Mouse (Mus musculus) CH12.LX (cell line): ENCODE results near the gene Pfpl. TPM values are rescaled to one million over a fixed set of nuclear protein-coding genes. Genes with fewer than 3 reads are reported as not detected.

Experiments used
- DNase-seq: peaks from one replicate; pipeline ENCODE4 v3.0.0-alpha.2; 2013; ENCODE audit errors: extremely low read depth
- H3K27ac ChIP-seq: 2 replicates; pipeline ENCODE4 v1.5.1; 2012; ENCODE audit warnings: low read depth, mild to moderate bottlenecking, control low read depth, moderate library complexity; ENCODE audit not compliant: insufficient read depth
- H3K27me3 ChIP-seq: replicated peaks from 2 replicates; pipeline ENCODE3; 2012; ENCODE audit warnings: inconsistent platforms
- H3K36me3 ChIP-seq, 2 experiments: replicated peaks in 1 of 2; 2 replicates each; pipeline versions ENCODE3 to v1.6.1; 2012; ENCODE audit warnings: inconsistent platforms in 1 of 2, low read length in 1 of 2, mild to moderate bottlenecking in 1 of 2, mixed read lengths in 1 of 2, moderate library complexity in 1 of 2; ENCODE audit not compliant: control insufficient read depth in 1 of 2, insufficient read depth in 1 of 2
- H3K4me1 ChIP-seq, 2 experiments: 2 replicates each; pipeline ENCODE4 v1.6.1; 2012; ENCODE audit warnings: inconsistent platforms in 1 of 2, moderate library complexity in 1 of 2; ENCODE audit not compliant: insufficient read depth in 2 of 2, control insufficient read depth in 1 of 2
- H3K4me2 ChIP-seq: 2 replicates; pipeline ENCODE4 v1.6.1; 2012; ENCODE audit warnings: low read depth, mild to moderate bottlenecking, control low read depth; ENCODE audit not compliant: poor library complexity, insufficient read depth, severe bottlenecking
- H3K4me3 ChIP-seq, 3 experiments: fragments of 150-350 bp in 1 of 3; sonication (generic) in 1 of 3; replicated peaks in 1 of 3; 2 replicates each; pipeline versions ENCODE3 to v1.5.1; 2011 to 2012; ENCODE audit warnings: low read depth in 2 of 3, low read length in 2 of 3, mild to moderate bottlenecking in 2 of 3, moderate library complexity in 2 of 3, control low read depth in 1 of 3, improper control_type of control experiment in 1 of 3, inconsistent platforms in 1 of 3, mixed read lengths in 1 of 3; ENCODE audit not compliant: poor library complexity in 1 of 3
- H3K79me2 ChIP-seq: replicated peaks from 2 replicates; pipeline ENCODE4 v1.6.1; 2012; ENCODE audit warnings: mild to moderate bottlenecking, moderate library complexity; ENCODE audit not compliant: control insufficient read depth, poor library complexity, insufficient read depth, severe bottlenecking; ENCODE audit errors: extremely low read depth
- H3K9ac ChIP-seq: 2 replicates; pipeline ENCODE4 v1.6.1; 2012; ENCODE audit warnings: low read depth, mild to moderate bottlenecking, control low read depth, moderate library complexity; ENCODE audit not compliant: insufficient read depth
- H3K9me3 ChIP-seq: replicated peaks from 2 replicates; pipeline ENCODE3; 2012; ENCODE audit warnings: low read length, inconsistent platforms, mixed read lengths
- BHLHE40 ChIP-seq: IDR thresholded peaks from 2 replicates; pipeline ENCODE4 v1.6.1; 2011; ENCODE audit warnings: mild to moderate bottlenecking, low read depth, low read length, improper control_type of control experiment
- CHD1 ChIP-seq: IDR thresholded peaks from 2 replicates; pipeline ENCODE4 v1.6.1; 2012; ENCODE audit warnings: low read depth, low read length, improper control_type of control experiment, inconsistent platforms
- CHD2 ChIP-seq: IDR thresholded peaks from 2 replicates; pipeline ENCODE4 v1.6.1; 2011; ENCODE audit warnings: low read length, improper control_type of control experiment
- CTCF ChIP-seq, 2 experiments: IDR thresholded peaks in 1 of 2; conservative IDR thresholded peaks in 1 of 2; 2 replicates each; pipeline ENCODE4 v1.5.1; 2011 to 2012; ENCODE audit warnings: low read depth in 2 of 2, low read length in 2 of 2, improper control_type of control experiment in 1 of 2, inconsistent platforms in 1 of 2, mild to moderate bottlenecking in 1 of 2, moderate library complexity in 1 of 2
- E2F4 ChIP-seq: IDR thresholded peaks from 2 replicates; pipeline ENCODE4 v1.6.1; 2011; ENCODE audit warnings: low read depth, low read length, improper control_type of control experiment; ENCODE audit not compliant: insufficient replicate concordance
- ELF1 ChIP-seq: IDR thresholded peaks from 2 replicates; pipeline ENCODE4 v1.6.1; 2014; ENCODE audit warnings: low read depth, mild to moderate bottlenecking, inconsistent platforms, low read length, improper control_type of control experiment
- ETS1 ChIP-seq: conservative IDR thresholded peaks from 2 replicates; pipeline ENCODE4 v1.6.1; 2012; ENCODE audit warnings: low read depth, mild to moderate bottlenecking, inconsistent platforms, low read length, improper control_type of control experiment, moderate library complexity
- GABPA ChIP-seq: IDR thresholded peaks from 2 replicates; pipeline ENCODE4 v1.6.1; 2012; ENCODE audit warnings: low read depth, low read length, improper control_type of control experiment, inconsistent platforms; ENCODE audit not compliant: insufficient replicate concordance
- HCFC1 ChIP-seq: IDR thresholded peaks from 2 replicates; pipeline ENCODE4 v1.6.1; 2012; ENCODE audit warnings: low read depth, mild to moderate bottlenecking, inconsistent platforms, low read length, improper control_type of control experiment
- IRF4 ChIP-seq: IDR thresholded peaks from 2 replicates; pipeline ENCODE4 v1.6.1; 2014; ENCODE audit warnings: low read depth, mild to moderate bottlenecking, inconsistent platforms, low read length, improper control_type of control experiment
- JUND ChIP-seq: conservative IDR thresholded peaks from 2 replicates; pipeline ENCODE4 v1.6.1; 2011; ENCODE audit warnings: low read depth, low read length, improper control_type of control experiment
- KAT2A ChIP-seq: IDR thresholded peaks from 2 replicates; pipeline ENCODE4 v1.6.1; 2012; ENCODE audit warnings: low read length, improper control_type of control experiment, inconsistent platforms; ENCODE audit not compliant: insufficient replicate concordance
- MAFK ChIP-seq: IDR thresholded peaks from 2 replicates; pipeline ENCODE4 v1.6.1; 2011; ENCODE audit warnings: low read length, improper control_type of control experiment; ENCODE audit not compliant: insufficient replicate concordance
- MAX ChIP-seq: IDR thresholded peaks from 2 replicates; pipeline ENCODE4 v1.6.1; 2011; ENCODE audit warnings: low read length, improper control_type of control experiment
- MAZ ChIP-seq: IDR thresholded peaks from 2 replicates; pipeline ENCODE4 v1.6.1; 2012; ENCODE audit warnings: low read depth, mild to moderate bottlenecking, inconsistent platforms, low read length, improper control_type of control experiment, moderate library complexity
- MEF2A ChIP-seq: IDR thresholded peaks from 2 replicates; pipeline ENCODE4 v1.6.1; 2014; ENCODE audit warnings: low read depth, mild to moderate bottlenecking, inconsistent platforms, low read length, improper control_type of control experiment, borderline replicate concordance
- MXI1 ChIP-seq: IDR thresholded peaks from 2 replicates; pipeline ENCODE4 v1.6.1; 2011; ENCODE audit warnings: mild to moderate bottlenecking, low read depth, low read length, improper control_type of control experiment
- NRF1 ChIP-seq: IDR thresholded peaks from 2 replicates; pipeline ENCODE4 v1.6.1; 2014; ENCODE audit warnings: low read depth, mild to moderate bottlenecking, inconsistent platforms, low read length, improper control_type of control experiment, moderate library complexity
- PAX5 ChIP-seq: IDR thresholded peaks from 2 replicates; pipeline ENCODE4 v1.6.1; 2012; ENCODE audit warnings: low read length, inconsistent platforms, mixed read lengths
- POLR2A ChIP-seq: IDR thresholded peaks from 2 replicates; pipeline ENCODE4 v1.6.1; 2011; ENCODE audit warnings: low read depth, mild to moderate bottlenecking, improper control_type of control experiment, low read length
- RAD21 ChIP-seq: IDR thresholded peaks from 2 replicates; pipeline ENCODE4 v1.6.1; 2011; ENCODE audit warnings: low read depth, mild to moderate bottlenecking, low read length, improper control_type of control experiment, moderate library complexity
- RCOR1 ChIP-seq: conservative IDR thresholded peaks from 2 replicates; pipeline ENCODE4 v1.6.1; 2012; ENCODE audit warnings: low read depth, mild to moderate bottlenecking, inconsistent platforms, low read length, improper control_type of control experiment
- SIN3A ChIP-seq: IDR thresholded peaks from 2 replicates; pipeline ENCODE4 v1.6.1; 2012; ENCODE audit warnings: low read length, improper control_type of control experiment, inconsistent platforms
- SMC3 ChIP-seq: IDR thresholded peaks from 2 replicates; pipeline ENCODE4 v1.6.1; 2011; ENCODE audit warnings: low read depth, low read length, improper control_type of control experiment
- TBP ChIP-seq: conservative IDR thresholded peaks from 2 replicates; pipeline ENCODE4 v1.6.1; 2011; ENCODE audit warnings: low read depth, low read length, improper control_type of control experiment
- TCF12 ChIP-seq: IDR thresholded peaks from 2 replicates; pipeline ENCODE4 v1.6.1; 2014; ENCODE audit warnings: low read depth, mild to moderate bottlenecking, inconsistent platforms, low read length, improper control_type of control experiment
- USF2 ChIP-seq: conservative IDR thresholded peaks from 2 replicates; pipeline ENCODE4 v1.6.1; 2011; ENCODE audit warnings: low read depth, low read length, improper control_type of control experiment
- ZC3H11A ChIP-seq: IDR thresholded peaks from 2 replicates; pipeline ENCODE4 v1.6.1; 2012; ENCODE audit warnings: low read depth, mild to moderate bottlenecking, inconsistent platforms, low read length, improper control_type of control experiment
- ZKSCAN1 ChIP-seq: IDR thresholded peaks from 2 replicates; pipeline ENCODE4 v1.6.1; 2012; ENCODE audit warnings: low read depth, inconsistent platforms, low read length, improper control_type of control experiment, borderline replicate concordance
- ZMIZ1 ChIP-seq: IDR thresholded peaks from 2 replicates; pipeline ENCODE4 v1.6.1; 2012; ENCODE audit warnings: low read depth, mild to moderate bottlenecking, inconsistent platforms, low read length, improper control_type of control experiment
- ZNF384 ChIP-seq: IDR thresholded peaks from 2 replicates; pipeline ENCODE4 v1.6.1; 2012; ENCODE audit warnings: low read depth, low read length, improper control_type of control experiment, inconsistent platforms
- dilution Hi-C: fragments of 300-500 bp; cut with MboI; formaldehyde crosslinking; loops from 2 replicates; pipeline ENCODE4 v1.14.3; 2020; ENCODE audit warnings: low sequenced_read_pairs; ENCODE audit not compliant: extremely low pct_unique_long_range_greater_than_20kb, extremely low pct_ligation_motif_present
- in situ Hi-C: fragments of 300-500 bp; cut with MboI; formaldehyde crosslinking; loops from 3 replicates; pipeline ENCODE4 v1.14.3; 2019; ENCODE audit warnings: low sequenced_read_pairs, low pct_ligation_motif_present, low pct_unique_long_range_greater_than_20kb, mixed read lengths
- polyA plus RNA-seq: library from polyadenylated mRNA; unstranded; fragments of >175 nt; gene quantifications from 2 replicates; pipeline ENCODE4 v1.2.1, GENCODE M21; 2012; ENCODE audit warnings: low read depth; ENCODE audit not compliant: insufficient read length
- total RNA-seq, 2 experiments: library from RNA; depleted of rRNA; stranded (reverse); fragments of 300-350 nt in 1 of 2; fragments of >200 nt in 1 of 2; gene quantifications; 2 replicates each; pipeline ENCODE4 v1.2.3; 2012 to 2014

Gene Pfpl
- total and polyA plus RNA-seq, 3 experiments: not detected

DNA sequence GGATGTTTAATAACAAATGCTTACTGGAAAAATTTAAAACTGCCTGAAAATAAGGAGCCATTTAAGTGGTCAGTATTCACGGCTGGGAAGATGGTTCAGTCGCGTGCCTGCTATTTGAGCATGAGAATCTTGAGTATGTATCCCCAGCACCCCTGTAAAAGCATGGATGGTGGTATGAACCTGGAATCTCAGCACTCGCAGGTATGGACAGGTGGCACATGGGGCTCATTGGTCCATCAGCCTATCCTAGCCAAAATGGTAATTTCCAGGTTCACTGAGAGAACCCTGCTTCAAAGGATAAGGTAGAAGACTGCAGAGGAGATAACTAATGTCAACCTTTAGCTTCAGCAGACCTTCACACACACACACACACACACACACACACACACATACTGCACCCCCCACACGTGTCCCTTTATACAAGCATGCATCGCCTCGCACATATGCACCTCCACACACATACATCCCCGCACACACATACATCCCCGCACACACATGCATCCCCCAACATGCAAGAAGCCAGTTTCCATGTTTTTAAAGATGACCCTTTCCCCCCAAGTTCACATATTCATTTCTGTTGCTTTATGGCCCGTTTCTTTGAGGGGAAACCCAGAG lies 37.9 kb downstream of the Pfpl start:
- DNase-seq: no peak
- TF ChIP-seq CTCF (conservative IDR thresholded peaks at IDR 0.05 in 1 of 2, IDR thresholded peaks at IDR 0.05 in 1 of 2; ENCODE audit: low read depth in 2 of 2, low read length in 2 of 2): no peak
- no peak for TF ChIP-seq NRF1
- no peak for TF ChIP-seq MAZ
- TF ChIP-seq ZMIZ1: peak; percentile 69; the same call in 1 of the 2 replicates
- 0 out of 2 replicates have a peak, but pooled peaks have one; percentile 19 for TF ChIP-seq POLR2A
- no peak for TF ChIP-seq ZNF384
- TF ChIP-seq MAFK: no peak
- TF ChIP-seq BHLHE40: peak; percentile 50
- no peak for TF ChIP-seq GABPA
- TF ChIP-seq CHD1: peak; percentile 80; the same call in 1 of the 2 replicates
- TF ChIP-seq USF2: no peak
- TF ChIP-seq MAX: peak; percentile 64
- 0 out of 2 replicates have a peak, but pooled peaks have one; percentile 4 for TF ChIP-seq ETS1
- TF ChIP-seq MXI1: peak; percentile 66
- TF ChIP-seq ZC3H11A: no peak
- no peak for TF ChIP-seq ZKSCAN1
- 0 out of 2 replicates have a peak, but pooled peaks have one; percentile 52 for TF ChIP-seq RCOR1
- Histone ChIP-seq H3K9me3 (no peaks in the 10 kb centered on the region), H3K9ac (peak overlapping the region; percentile 88), H3K4me3 (peak overlapping the region; percentile 49 to 99 (median 92)), H3K79me2 (peaks cover 50% of the 10 kb centered on the region), H3K4me1 (peaks cover 10 to 42% of the 10 kb centered on the region in 2 experiments), H3K36me3 (peaks cover 17 to 72% of the 10 kb centered on the region in 2 experiments), H3K27ac (peak overlapping the region; percentile 87), H3K27me3 (no peaks in the 10 kb centered on the region), H3K4me2 (peak overlapping the region; percentile 87)
- dilution Hi-C loops: no loop called here
- in situ Hi-C loops: no loop called here

DNA sequence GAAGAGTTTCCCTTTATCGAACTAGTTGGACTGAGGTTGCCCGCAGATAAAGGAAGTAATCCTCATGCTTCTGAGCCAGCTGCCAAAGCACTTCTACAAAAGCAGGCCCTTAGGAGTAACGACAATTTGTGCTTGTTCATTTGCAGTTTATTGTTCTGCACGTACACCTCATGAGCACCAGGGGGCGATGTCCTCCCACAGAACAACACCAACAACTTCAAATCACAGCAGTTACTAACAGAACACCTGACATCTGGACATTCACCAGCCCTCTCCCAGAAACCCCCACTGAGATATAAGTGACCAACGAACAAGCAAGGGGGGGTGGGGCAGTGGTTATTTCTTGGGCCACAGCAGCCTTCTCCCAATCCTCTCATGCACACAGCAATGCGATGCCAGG lies 38.5 kb downstream of the Pfpl start:
- Histone ChIP-seq H3K27me3 (no peaks in the 10 kb centered on the region), H3K27ac (peak overlapping the region; percentile 87)
- TF ChIP-seq CHD1 (no peak), ELF1 (no peak), KAT2A (no peak), IRF4 (peak; percentile 50; the same call in 1 of the 2 replicates), JUND (peak; percentile 53), USF2 (0 out of 2 replicates have a peak, but pooled peaks have one; percentile 33), POLR2A (peak; percentile 28; the same call in 1 of the 2 replicates), SIN3A (peak; percentile 81; the same call in 1 of the 2 replicates), PAX5 (no peak), MEF2A (no peak), ZC3H11A (no peak), TBP (peak; percentile 72; the same call in 1 of the 2 replicates), E2F4 (no peak), TCF12 (peak; percentile 94), RAD21 (peak; percentile 94), NRF1 (no peak), SMC3 (peak; percentile 92), CHD2 (peak; percentile 79; the same call in 1 of the 2 replicates), HCFC1 (0 out of 2 replicates have a peak, but pooled peaks have one; percentile 12), MAFK (no peak), ETS1 (no peak; the same call in 1 of the 2 replicates), MXI1 (peak; percentile 56)

More for the DNA sequence above, 38.5 kb downstream of the Pfpl start:
- peaks cover 16 to 48% of the 10 kb centered on the region in 2 experiments for H3K4me1 ChIP-seq
- peaks cover 20 to 77% of the 10 kb centered on the region in 2 experiments for H3K36me3 ChIP-seq
- H3K79me2 ChIP-seq: peaks cover 47% of the 10 kb centered on the region
- peak overlapping the region; percentile 49 to 99 (median 92) for H3K4me3 ChIP-seq
- H3K9ac ChIP-seq: peak overlapping the region; percentile 88; the same call in 1 of the 2 replicates
- no peaks in the 10 kb centered on the region for H3K9me3 ChIP-seq
- DNase-seq: peak; percentile 87
- dilution Hi-C loops: no loop called here
- H3K4me2 ChIP-seq: peak overlapping the region; percentile 87
- in situ Hi-C loops: no loop called here
